Mouse (Mus musculus): ENCODE data around the gene Zfand2b. TPM values are rescaled to one million over a fixed set of nuclear protein-coding genes. Genes with fewer than 3 reads are reported as not detected.

The Zfand2b gene
- polyA plus RNA-seq (2014; fragmentation: Illumina TruSeq; extraction: RNeasy Lipid Tissue Mini Kit (QIAGEN cat#74804); ENCODE audit: low read depth, low replicate concordance): not detected

GRCm38 (mm10) chr1:75168472-75169464 is at the start of gene Zfand2b:
Gene Zfand2b (plus strand): TSS chr1:75168646.

GRCm38 (mm10) chr1:75124346-75125321 is 43.8 kb upstream of the Zfand2b start, which contains the start of gene Nhej1:
Gene Nhej1 (minus strand): TSS chr1:75125200.

GRCm38 (mm10) chr1:75133421-75134207 is 34.8 kb upstream of the Zfand2b start, which contains the start of gene Slc23a3:
Gene Slc23a3 (minus strand): TSS chr1:75133890.

GRCm38 (mm10) chr1:75142301-75143261 is 25.9 kb upstream of the Zfand2b start, which contains the start of the genes Cnppd1 and Retreg2:
Gene Cnppd1 (minus strand): TSS chr1:75142711.
Gene Retreg2 (plus strand): TSS chr1:75142778.

GRCm38 (mm10) chr1:75180105-75180590 is 11.7 kb downstream of the Zfand2b start, which contains the start of gene Abcb6:
Gene Abcb6 (minus strand): TSS chr1:75180392.

GRCm38 (mm10) chr1:75191622-75192402 is 23.4 kb downstream of the Zfand2b start, which contains the start of the genes Ankzf1 and Atg9a:
Gene Ankzf1 (plus strand): TSS chr1:75192151.
Gene Atg9a (minus strand): TSS chr1:75192196.

GRCm38 (mm10) chr1:75210136-75211087 is 42.0 kb downstream of the Zfand2b start, which contains the start of the genes Glb1l and Stk16:
Gene Glb1l (minus strand): TSS chr1:75210813.
Gene Stk16 (plus strand): TSS chr1:75210838.

GRCm38 (mm10) chr1:75219531-75219930 is 51.1 kb downstream of the Zfand2b start, which contains the start of gene Tuba4a:
Gene Tuba4a (minus strand): TSS chr1:75219865.

Other genes starting within 250 kb of the Zfand2b start
- not detected for gene Cfap65, start 233.0 kb upstream of the Zfand2b start, polyA plus RNA-seq (2014; fragmentation: Illumina TruSeq; extraction: RNeasy Lipid Tissue Mini Kit (QIAGEN cat#74804); ENCODE audit: low read depth, low replicate concordance)
- not detected for gene Ihh, start 217.0 kb upstream of the Zfand2b start, polyA plus RNA-seq (2014; fragmentation: Illumina TruSeq; extraction: RNeasy Lipid Tissue Mini Kit (QIAGEN cat#74804); ENCODE audit: low read depth, low replicate concordance)
- gene Nhej1, start 43.4 kb upstream of the Zfand2b start, polyA plus RNA-seq (2014; fragmentation: Illumina TruSeq; extraction: RNeasy Lipid Tissue Mini Kit (QIAGEN cat#74804); ENCODE audit: low read depth, low replicate concordance): 1.6 TPM
- gene Slc23a3, start 34.8 kb upstream of the Zfand2b start, polyA plus RNA-seq (2014; fragmentation: Illumina TruSeq; extraction: RNeasy Lipid Tissue Mini Kit (QIAGEN cat#74804); ENCODE audit: low read depth, low replicate concordance): not detected
- gene Cnppd1, start 25.9 kb upstream of the Zfand2b start, polyA plus RNA-seq (2014; fragmentation: Illumina TruSeq; extraction: RNeasy Lipid Tissue Mini Kit (QIAGEN cat#74804); ENCODE audit: low read depth, low replicate concordance): 7.9 TPM
- gene Retreg2, start 25.9 kb upstream of the Zfand2b start, polyA plus RNA-seq (2014; fragmentation: Illumina TruSeq; extraction: RNeasy Lipid Tissue Mini Kit (QIAGEN cat#74804); ENCODE audit: low read depth, low replicate concordance): 10.9 TPM
- gene Abcb6, start 11.7 kb downstream of the Zfand2b start, polyA plus RNA-seq (2014; fragmentation: Illumina TruSeq; extraction: RNeasy Lipid Tissue Mini Kit (QIAGEN cat#74804); ENCODE audit: low read depth, low replicate concordance): 5.2 TPM
- 8.9 TPM for gene Ankzf1, start 23.5 kb downstream of the Zfand2b start, polyA plus RNA-seq (2014; fragmentation: Illumina TruSeq; extraction: RNeasy Lipid Tissue Mini Kit (QIAGEN cat#74804); ENCODE audit: low read depth, low replicate concordance)
- 9.6 TPM for gene Atg9a, start 23.6 kb downstream of the Zfand2b start, polyA plus RNA-seq (2014; fragmentation: Illumina TruSeq; extraction: RNeasy Lipid Tissue Mini Kit (QIAGEN cat#74804); ENCODE audit: low read depth, low replicate concordance)
- gene Glb1l, start 42.2 kb downstream of the Zfand2b start, polyA plus RNA-seq (2014; fragmentation: Illumina TruSeq; extraction: RNeasy Lipid Tissue Mini Kit (QIAGEN cat#74804); ENCODE audit: low read depth, low replicate concordance): 18.0 TPM
- gene Stk16, start 42.2 kb downstream of the Zfand2b start, polyA plus RNA-seq (2014; fragmentation: Illumina TruSeq; extraction: RNeasy Lipid Tissue Mini Kit (QIAGEN cat#74804); ENCODE audit: low read depth, low replicate concordance): 14.7 TPM
- 6.2 TPM for gene Tuba4a, start 51.2 kb downstream of the Zfand2b start, polyA plus RNA-seq (2014; fragmentation: Illumina TruSeq; extraction: RNeasy Lipid Tissue Mini Kit (QIAGEN cat#74804); ENCODE audit: low read depth, low replicate concordance)
- gene A630095N17Rik, start 63.5 kb downstream of the Zfand2b start, polyA plus RNA-seq (2014; fragmentation: Illumina TruSeq; extraction: RNeasy Lipid Tissue Mini Kit (QIAGEN cat#74804); ENCODE audit: low read depth, low replicate concordance): not detected
- gene Dnajb2, start 67.8 kb downstream of the Zfand2b start, polyA plus RNA-seq (2014; fragmentation: Illumina TruSeq; extraction: RNeasy Lipid Tissue Mini Kit (QIAGEN cat#74804); ENCODE audit: low read depth, low replicate concordance): 23.0 TPM
- gene Ptprn, start 95.9 kb downstream of the Zfand2b start, polyA plus RNA-seq (2014; fragmentation: Illumina TruSeq; extraction: RNeasy Lipid Tissue Mini Kit (QIAGEN cat#74804); ENCODE audit: low read depth, low replicate concordance): 3.9 TPM
- 76.9 TPM for gene Resp18, start 109.8 kb downstream of the Zfand2b start, polyA plus RNA-seq (2014; fragmentation: Illumina TruSeq; extraction: RNeasy Lipid Tissue Mini Kit (QIAGEN cat#74804); ENCODE audit: low read depth, low replicate concordance)
- 2.2 TPM for gene Dnpep, start 149.3 kb downstream of the Zfand2b start, polyA plus RNA-seq (2014; fragmentation: Illumina TruSeq; extraction: RNeasy Lipid Tissue Mini Kit (QIAGEN cat#74804); ENCODE audit: low read depth, low replicate concordance)
- 1.2 TPM for gene Des, start 191.7 kb downstream of the Zfand2b start, polyA plus RNA-seq (2014; fragmentation: Illumina TruSeq; extraction: RNeasy Lipid Tissue Mini Kit (QIAGEN cat#74804); ENCODE audit: low read depth, low replicate concordance)
- gene Speg, start 206.7 kb downstream of the Zfand2b start, polyA plus RNA-seq (2014; fragmentation: Illumina TruSeq; extraction: RNeasy Lipid Tissue Mini Kit (QIAGEN cat#74804); ENCODE audit: low read depth, low replicate concordance): 1.0 TPM

Data from adrenal gland, adult 10 weeks (tissue).